Mouse (Mus musculus): ENCODE results near the gene Lemd2. TPM values are rescaled to one million over a fixed set of nuclear protein-coding genes. Genes with fewer than 3 reads are reported as not detected.
"Not testable (repeated sequence)": the region's sequence is repeated elsewhere in the genome, so short reads cannot be mapped to it uniquely, and the experiment has no call there.

Lemd2 gene
- total and polyA plus RNA-seq, 2 experiments from 2014 or later: 20.6 to 85.7 TPM

- no peaks in the 10 kb centered on the region for H3K27me3 ChIP-seq (ENCODE audit: insufficient read depth, low read length)
- no peaks in the 10 kb centered on the region for H3K9me3 ChIP-seq (ENCODE audit: low read length)
- no peak overlapping the region for H3K9ac ChIP-seq (replicated peaks; ENCODE audit: low read length, poor library complexity, severe bottlenecking)
- H3K27ac ChIP-seq (ENCODE audit: low read depth, low read length): no peak overlapping the region
- no peak for TF ChIP-seq CTCF (IDR thresholded peaks at IDR 0.05)
- ATAC-seq (ENCODE audit: low FRiP score) (no peak), DNase-seq (ENCODE audit: low spot score) (no peak)
- H3K4me2 ChIP-seq (ENCODE audit: low read depth, low read length, poor library complexity, severe bottlenecking): no peak overlapping the region
- no peak overlapping the region for H3K4me3 ChIP-seq (ENCODE audit: low read depth, low read length)
- WGBS: 30% methylated on average over 8 of the region's 8 CpGs
- H3K36me3 ChIP-seq (ENCODE audit: insufficient read depth, low read length): no peaks in the 10 kb centered on the region
- peaks cover 6% of the 10 kb centered on the region; the same call in 1 of the 2 replicates for H3K4me1 ChIP-seq (ENCODE audit: insufficient read depth, low read length)
These were observed 34.4 kb upstream of the Lemd2 start for GRCm38 (mm10) chr17:27238637-27239036.

GRCm38 (mm10) chr17:27237731-27238130 is 33.5 kb upstream of the Lemd2 start:
- 84% methylated on average over 8 of the region's 8 CpGs for WGBS
- no peak for ATAC-seq (ENCODE audit: low FRiP score)
- Histone ChIP-seq H3K9me3 (ENCODE audit: low read length) (no peaks in the 10 kb centered on the region), H3K27me3 (ENCODE audit: insufficient read depth, low read length) (no peaks in the 10 kb centered on the region), H3K36me3 (ENCODE audit: insufficient read depth, low read length) (no peaks in the 10 kb centered on the region), H3K4me1 (ENCODE audit: insufficient read depth, low read length) (peaks cover 6% of the 10 kb centered on the region; the same call in 1 of the 2 replicates), H3K9ac (replicated peaks; ENCODE audit: low read length, poor library complexity, severe bottlenecking) (no peak overlapping the region), H3K27ac (ENCODE audit: low read depth, low read length) (no peak overlapping the region), H3K4me3 (ENCODE audit: low read depth, low read length) (no peak overlapping the region), H3K4me2 (ENCODE audit: low read depth, low read length, poor library complexity, severe bottlenecking) (no peak overlapping the region)
- no peak for DNase-seq (ENCODE audit: low spot score)
- TF ChIP-seq CTCF (IDR thresholded peaks at IDR 0.05): no peak

GRCm38 (mm10) chr17:27233298-27233697 is 29.0 kb upstream of the Lemd2 start:
- 82% methylated on average over 7 of the region's 7 CpGs for WGBS
- H3K9ac ChIP-seq (replicated peaks; ENCODE audit: low read length, poor library complexity, severe bottlenecking): no peak overlapping the region
- no peak for TF ChIP-seq CTCF (IDR thresholded peaks at IDR 0.05)
- H3K27me3 ChIP-seq (ENCODE audit: insufficient read depth, low read length): no peaks in the 10 kb centered on the region
- ATAC-seq (ENCODE audit: low FRiP score) (no peak), DNase-seq (ENCODE audit: low spot score) (no peak)
- H3K4me2 ChIP-seq (ENCODE audit: low read depth, low read length, poor library complexity, severe bottlenecking): no peak overlapping the region
- H3K4me3 ChIP-seq (ENCODE audit: low read depth, low read length): no peak overlapping the region
- H3K36me3 ChIP-seq (ENCODE audit: insufficient read depth, low read length): no peaks in the 10 kb centered on the region
- peaks cover 9% of the 10 kb centered on the region; the same call in 1 of the 2 replicates for H3K4me1 ChIP-seq (ENCODE audit: insufficient read depth, low read length)
- H3K9me3 ChIP-seq (ENCODE audit: low read length): no peaks in the 10 kb centered on the region
- no peak overlapping the region for H3K27ac ChIP-seq (ENCODE audit: low read depth, low read length)

GRCm38 (mm10) chr17:27232176-27232575 is 27.9 kb upstream of the Lemd2 start:
- Histone ChIP-seq H3K4me3 (ENCODE audit: low read depth, low read length) (no peak overlapping the region), H3K9ac (replicated peaks; ENCODE audit: low read length, poor library complexity, severe bottlenecking) (no peak overlapping the region), H3K27me3 (ENCODE audit: insufficient read depth, low read length) (no peaks in the 10 kb centered on the region), H3K9me3 (ENCODE audit: low read length) (no peaks in the 10 kb centered on the region), H3K27ac (ENCODE audit: low read depth, low read length) (no peak overlapping the region), H3K4me2 (ENCODE audit: low read depth, low read length, poor library complexity, severe bottlenecking) (no peak overlapping the region), H3K4me1 (ENCODE audit: insufficient read depth, low read length) (peaks cover 16% of the 10 kb centered on the region), H3K36me3 (ENCODE audit: insufficient read depth, low read length) (no peaks in the 10 kb centered on the region)
- TF ChIP-seq CTCF (IDR thresholded peaks at IDR 0.05): no peak
- 89% methylated on average over 3 of the region's 3 CpGs for WGBS
- no peak for DNase-seq (ENCODE audit: low spot score)
- no peak for ATAC-seq (ENCODE audit: low FRiP score)

- 85% methylated on average over 4 of the region's 4 CpGs for WGBS
- DNase-seq (ENCODE audit: low spot score); H3K9me3 ChIP-seq (ENCODE audit: low read length): not testable (repeated sequence)
These were observed 27.3 kb upstream of the Lemd2 start for GRCm38 (mm10) chr17:27231586-27231985.

GRCm38 (mm10) chr17:27231146-27231503 is 26.9 kb upstream of the Lemd2 start:
- DNase-seq (ENCODE audit: low spot score): no peak
- Histone ChIP-seq H3K36me3 (ENCODE audit: insufficient read depth, low read length) (no peaks in the 10 kb centered on the region), H3K4me3 (ENCODE audit: low read depth, low read length) (no peak overlapping the region), H3K27me3 (ENCODE audit: insufficient read depth, low read length) (no peaks in the 10 kb centered on the region), H3K4me2 (ENCODE audit: low read depth, low read length, poor library complexity, severe bottlenecking) (no peak overlapping the region), H3K4me1 (ENCODE audit: insufficient read depth, low read length) (peaks cover 16% of the 10 kb centered on the region), H3K9ac (replicated peaks; ENCODE audit: low read length, poor library complexity, severe bottlenecking) (no peak overlapping the region), H3K27ac (ENCODE audit: low read depth, low read length) (no peak overlapping the region), H3K9me3 (ENCODE audit: low read length) (no peaks in the 10 kb centered on the region)
- 64% methylated on average over 6 of the region's 6 CpGs for WGBS
- TF ChIP-seq CTCF (IDR thresholded peaks at IDR 0.05): no peak
- ATAC-seq (ENCODE audit: low FRiP score): no peak

More at GRCm38 (mm10) chr17:27231586-27231985, 27.3 kb upstream of the Lemd2 start:
- not testable (repeated sequence) for H3K27me3 ChIP-seq (ENCODE audit: insufficient read depth, low read length); H3K27ac ChIP-seq (ENCODE audit: low read depth, low read length); ATAC-seq (ENCODE audit: low FRiP score); H3K4me2 ChIP-seq (ENCODE audit: low read depth, low read length, poor library complexity, severe bottlenecking); H3K4me3 ChIP-seq (ENCODE audit: low read depth, low read length); H3K9ac ChIP-seq (replicated peaks; ENCODE audit: low read length, poor library complexity, severe bottlenecking); H3K36me3 ChIP-seq (ENCODE audit: insufficient read depth, low read length)
- H3K4me1 ChIP-seq (ENCODE audit: insufficient read depth, low read length): peaks cover 16% of the 10 kb centered on the region

Measured in midbrain, postnatal 0 days (tissue).